Mouse (Mus musculus): ENCODE data around the gene Setd3. TPM values are rescaled to one million over a fixed set of nuclear protein-coding genes. Genes with fewer than 3 reads are reported as not detected.

Gene Setd3
- polyA plus RNA-seq, 1 experiment from 2014 or later = 75.9 TPM

GRCm38 (mm10) chr12:108143624-108144498 is 35.3 kb downstream of the Setd3 start:
- H3K4me1 ChIP-seq (ENCODE audit: control insufficient read depth, insufficient read depth, low read length) = peaks cover 1% of the 10 kb centered on the region
- H3K9ac ChIP-seq (ENCODE audit: low read length) = no peak overlapping the region
- H3K9me3 ChIP-seq (replicated peaks; ENCODE audit: control insufficient read depth, low read length) = no peaks in the 10 kb centered on the region
- H3K27me3 ChIP-seq (ENCODE audit: control insufficient read depth, insufficient read depth, low read length) = no peaks in the 10 kb centered on the region
- no peaks in the 10 kb centered on the region for H3K36me3 ChIP-seq (ENCODE audit: control insufficient read depth, insufficient read depth)
- no peak overlapping the region for H3K4me2 ChIP-seq (ENCODE audit: low read depth, low read length)
- 75% methylated on average over 5 of the region's 5 CpGs for WGBS
- no peak overlapping the region for H3K27ac ChIP-seq (ENCODE audit: low read length)
- H3K4me3 ChIP-seq (ENCODE audit: low read length) = no peak overlapping the region
- no peak for ATAC-seq (replicated peaks; ENCODE audit: extremely low read depth, insufficient read depth, low FRiP score)

- Histone ChIP-seq H3K9ac (ENCODE audit: low read length) (no peak overlapping the region), H3K4me2 (ENCODE audit: low read depth, low read length) (no peak overlapping the region), H3K27ac (ENCODE audit: low read length) (no peak overlapping the region), H3K9me3 (replicated peaks; ENCODE audit: control insufficient read depth, low read length) (peaks cover 1% of the 10 kb centered on the region), H3K27me3 (ENCODE audit: control insufficient read depth, insufficient read depth, low read length) (no peaks in the 10 kb centered on the region), H3K4me1 (ENCODE audit: control insufficient read depth, insufficient read depth, low read length) (no peaks in the 10 kb centered on the region), H3K4me3 (ENCODE audit: low read length) (no peak overlapping the region), H3K36me3 (ENCODE audit: control insufficient read depth, insufficient read depth) (peaks cover 13% of the 10 kb centered on the region)
- WGBS = 75% methylated on average over 6 of the region's 6 CpGs
- no peak for ATAC-seq (replicated peaks; ENCODE audit: extremely low read depth, insufficient read depth, low FRiP score)
Measured at GRCm38 (mm10) chr12:108135610-108136208, 43.4 kb downstream of the Setd3 start.

GRCm38 (mm10) chr12:108133181-108133580 is 45.9 kb downstream of the Setd3 start:
- no peak overlapping the region for H3K4me3 ChIP-seq (ENCODE audit: low read length)
- WGBS = 70% methylated on average over 2 of the region's 2 CpGs
- H3K36me3 ChIP-seq (ENCODE audit: control insufficient read depth, insufficient read depth) = peaks cover 26% of the 10 kb centered on the region
- no peak overlapping the region for H3K4me2 ChIP-seq (ENCODE audit: low read depth, low read length)
- no peak overlapping the region for H3K9ac ChIP-seq (ENCODE audit: low read length)
- H3K4me1 ChIP-seq (ENCODE audit: control insufficient read depth, insufficient read depth, low read length) = no peaks in the 10 kb centered on the region
- no peaks in the 10 kb centered on the region for H3K27me3 ChIP-seq (ENCODE audit: control insufficient read depth, insufficient read depth, low read length)
- no peak overlapping the region for H3K27ac ChIP-seq (ENCODE audit: low read length)
- H3K9me3 ChIP-seq (replicated peaks; ENCODE audit: control insufficient read depth, low read length) = peaks cover 7% of the 10 kb centered on the region
- no peak for ATAC-seq (replicated peaks; ENCODE audit: extremely low read depth, insufficient read depth, low FRiP score)

GRCm38 (mm10) chr12:108132450-108133070 is 46.6 kb downstream of the Setd3 start:
- H3K27me3 ChIP-seq (ENCODE audit: control insufficient read depth, insufficient read depth, low read length) = no peaks in the 10 kb centered on the region
- no peaks in the 10 kb centered on the region for H3K4me1 ChIP-seq (ENCODE audit: control insufficient read depth, insufficient read depth, low read length)
- H3K4me3 ChIP-seq (ENCODE audit: low read length) = no peak overlapping the region
- ATAC-seq (replicated peaks; ENCODE audit: extremely low read depth, insufficient read depth, low FRiP score) = no peak
- peaks cover 28% of the 10 kb centered on the region for H3K36me3 ChIP-seq (ENCODE audit: control insufficient read depth, insufficient read depth)
- H3K27ac ChIP-seq (ENCODE audit: low read length) = no peak overlapping the region
- H3K9me3 ChIP-seq (replicated peaks; ENCODE audit: control insufficient read depth, low read length) = peaks cover 7% of the 10 kb centered on the region
- H3K4me2 ChIP-seq (ENCODE audit: low read depth, low read length) = no peak overlapping the region
- H3K9ac ChIP-seq (ENCODE audit: low read length) = no peak overlapping the region
- WGBS = 84% methylated on average over 8 of the region's 8 CpGs

- Histone ChIP-seq H3K9me3 (replicated peaks; ENCODE audit: control insufficient read depth, low read length) (no peaks in the 10 kb centered on the region), H3K4me2 (ENCODE audit: low read depth, low read length) (no peak overlapping the region), H3K36me3 (ENCODE audit: control insufficient read depth, insufficient read depth) (no peaks in the 10 kb centered on the region), H3K4me3 (ENCODE audit: low read length) (no peak overlapping the region), H3K4me1 (ENCODE audit: control insufficient read depth, insufficient read depth, low read length) (peaks cover 11% of the 10 kb centered on the region), H3K9ac (ENCODE audit: low read length) (no peak overlapping the region), H3K27ac (ENCODE audit: low read length) (no peak overlapping the region), H3K27me3 (ENCODE audit: control insufficient read depth, insufficient read depth, low read length) (no peaks in the 10 kb centered on the region)
- ATAC-seq (replicated peaks; ENCODE audit: extremely low read depth, insufficient read depth, low FRiP score) = 0 out of 2 replicates have a peak, but pooled peaks have one; percentile 58
- WGBS = 22% methylated on average over 2 of the region's 2 CpGs
Measured at GRCm38 (mm10) chr12:108121288-108121687, 57.8 kb downstream of the Setd3 start.

GRCm38 (mm10) chr12:108120434-108120833 is 58.7 kb downstream of the Setd3 start:
- Histone ChIP-seq H3K4me2 (ENCODE audit: low read depth, low read length) (no peak overlapping the region), H3K36me3 (ENCODE audit: control insufficient read depth, insufficient read depth) (no peaks in the 10 kb centered on the region), H3K27ac (ENCODE audit: low read length) (no peak overlapping the region), H3K9ac (ENCODE audit: low read length) (no peak overlapping the region), H3K4me1 (ENCODE audit: control insufficient read depth, insufficient read depth, low read length) (peaks cover 11% of the 10 kb centered on the region), H3K4me3 (ENCODE audit: low read length) (no peak overlapping the region), H3K9me3 (replicated peaks; ENCODE audit: control insufficient read depth, low read length) (no peaks in the 10 kb centered on the region), H3K27me3 (ENCODE audit: control insufficient read depth, insufficient read depth, low read length) (no peaks in the 10 kb centered on the region)
- 72% methylated on average over 6 of the region's 6 CpGs for WGBS
- no peak for ATAC-seq (replicated peaks; ENCODE audit: extremely low read depth, insufficient read depth, low FRiP score)

- ATAC-seq (replicated peaks; ENCODE audit: extremely low read depth, insufficient read depth, low FRiP score) = no peak
- Histone ChIP-seq H3K27me3 (ENCODE audit: control insufficient read depth, insufficient read depth, low read length) (no peaks in the 10 kb centered on the region), H3K9me3 (replicated peaks; ENCODE audit: control insufficient read depth, low read length) (no peaks in the 10 kb centered on the region), H3K9ac (ENCODE audit: low read length) (no peak overlapping the region), H3K27ac (ENCODE audit: low read length) (no peak overlapping the region), H3K4me1 (ENCODE audit: control insufficient read depth, insufficient read depth, low read length) (peaks cover 11% of the 10 kb centered on the region), H3K36me3 (ENCODE audit: control insufficient read depth, insufficient read depth) (no peaks in the 10 kb centered on the region), H3K4me3 (ENCODE audit: low read length) (no peak overlapping the region), H3K4me2 (ENCODE audit: low read depth, low read length) (no peak overlapping the region)
- 79% methylated on average over 9 of the region's 9 CpGs for WGBS
Measured at GRCm38 (mm10) chr12:108119930-108120329, 59.2 kb downstream of the Setd3 start.

- Histone ChIP-seq H3K4me1 (ENCODE audit: control insufficient read depth, insufficient read depth, low read length) (peaks cover 11% of the 10 kb centered on the region), H3K4me2 (ENCODE audit: low read depth, low read length) (peak overlapping the region; percentile 57), H3K27me3 (ENCODE audit: control insufficient read depth, insufficient read depth, low read length) (no peaks in the 10 kb centered on the region), H3K27ac (ENCODE audit: low read length) (no peak overlapping the region), H3K4me3 (ENCODE audit: low read length) (peak overlapping the region; percentile 29), H3K9ac (ENCODE audit: low read length) (no peak overlapping the region), H3K9me3 (replicated peaks; ENCODE audit: control insufficient read depth, low read length) (no peaks in the 10 kb centered on the region), H3K36me3 (ENCODE audit: control insufficient read depth, insufficient read depth) (no peaks in the 10 kb centered on the region)
- peak; percentile 78 for ATAC-seq (replicated peaks; ENCODE audit: extremely low read depth, insufficient read depth, low FRiP score)
- 35% methylated on average over 19 of the region's 19 CpGs for WGBS
Measured at GRCm38 (mm10) chr12:108118902-108119531, 60.1 kb downstream of the Setd3 start.
